Mouse (Mus musculus): Measurements from ENCODE around the gene Siae.

GRCm38 (mm10) chr9:37689970-37690686 lies 134.6 kb downstream of the Siae start:
- no peak for TF ChIP-seq CTCF (IDR thresholded peaks at IDR 0.05; ENCODE audit: insufficient read depth, low read depth, low read length)
- TF ChIP-seq POLR2A (IDR thresholded peaks at IDR 0.05; ENCODE audit: insufficient read depth, low read depth, low read length) = no peak
